Mouse (Mus musculus): Measurements from ENCODE around the gene Ell. TPM values are rescaled to one million over a fixed set of nuclear protein-coding genes. Genes with fewer than 3 reads are reported as not detected.

Gene Ell
- polyA plus RNA-seq, 1 experiment from 2014 or later = 17.8 TPM

DNA sequence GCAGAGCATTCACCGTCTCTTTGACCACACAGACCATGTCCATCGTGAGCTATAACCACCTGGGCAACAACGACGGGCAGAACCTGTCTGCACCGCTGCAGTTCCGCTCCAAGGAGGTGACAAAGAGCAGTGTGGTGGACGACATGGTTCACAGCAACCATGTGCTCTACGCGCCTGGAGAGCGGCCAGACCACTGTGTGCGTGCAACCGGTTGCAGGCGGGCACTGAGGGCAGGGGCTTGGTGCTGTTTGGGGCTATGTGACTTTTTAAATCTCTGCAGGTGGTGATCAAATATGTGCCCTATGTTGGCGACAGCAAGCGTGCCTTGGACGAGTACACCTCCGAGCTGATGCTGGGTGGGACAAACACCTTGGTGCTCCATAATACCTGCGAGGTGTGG lies 57.0 kb downstream of the Ell start:
- no peak for ATAC-seq (ENCODE audit: low read depth)
- Histone ChIP-seq H3K4me1 (ENCODE audit: control insufficient read depth, insufficient read depth, low read length) (peaks cover 50% of the 10 kb centered on the region), H3K4me3 (ENCODE audit: low read depth, low read length) (no peak overlapping the region), H3K36me3 (ENCODE audit: control insufficient read depth, insufficient read depth, low read length) (no peaks in the 10 kb centered on the region; the same call in 1 of the 2 replicates), H3K9me3 (ENCODE audit: control insufficient read depth, low read length) (no peaks in the 10 kb centered on the region), H3K4me2 (ENCODE audit: low read depth, low read length) (no peak overlapping the region), H3K27me3 (ENCODE audit: control insufficient read depth, insufficient read depth, low read length) (no peaks in the 10 kb centered on the region), H3K9ac (replicated peaks; ENCODE audit: low read depth, low read length) (no peak overlapping the region), H3K27ac (ENCODE audit: low read depth, low read length) (no peak overlapping the region)
- WGBS = 94% methylated on average over 18 of the region's 18 CpGs

GRCm38 (mm10) chr8:70596775-70597416 lies 57.6 kb downstream of the Ell start:
- H3K9me3 ChIP-seq (ENCODE audit: control insufficient read depth, low read length) = no peaks in the 10 kb centered on the region
- H3K9ac ChIP-seq (replicated peaks; ENCODE audit: low read depth, low read length) = no peak overlapping the region
- H3K4me2 ChIP-seq (ENCODE audit: low read depth, low read length) = peak overlapping the region; percentile 68
- H3K36me3 ChIP-seq (ENCODE audit: control insufficient read depth, insufficient read depth, low read length) = no peaks in the 10 kb centered on the region; the same call in 1 of the 2 replicates
- H3K27me3 ChIP-seq (ENCODE audit: control insufficient read depth, insufficient read depth, low read length) = no peaks in the 10 kb centered on the region
- peaks cover 54% of the 10 kb centered on the region for H3K4me1 ChIP-seq (ENCODE audit: control insufficient read depth, insufficient read depth, low read length)
- ATAC-seq (ENCODE audit: low read depth) = no peak
- WGBS = 83% methylated on average over 17 of the region's 17 CpGs
- H3K27ac ChIP-seq (ENCODE audit: low read depth, low read length) = no peak overlapping the region
- H3K4me3 ChIP-seq (ENCODE audit: low read depth, low read length) = no peak overlapping the region

- no peak overlapping the region for H3K27ac ChIP-seq (ENCODE audit: low read depth, low read length)
- WGBS = 4% methylated on average over 44 of the region's 68 CpGs
- H3K27me3 ChIP-seq (ENCODE audit: control insufficient read depth, insufficient read depth, low read length) = no peaks in the 10 kb centered on the region
- peak overlapping the region; percentile 31 for H3K4me3 ChIP-seq (ENCODE audit: low read depth, low read length)
- no peaks in the 10 kb centered on the region for H3K9me3 ChIP-seq (ENCODE audit: control insufficient read depth, low read length)
- peaks cover 54% of the 10 kb centered on the region for H3K4me1 ChIP-seq (ENCODE audit: control insufficient read depth, insufficient read depth, low read length)
- H3K36me3 ChIP-seq (ENCODE audit: control insufficient read depth, insufficient read depth, low read length) = no peaks in the 10 kb centered on the region; the same call in 1 of the 2 replicates
- no peak for ATAC-seq (ENCODE audit: low read depth)
- H3K4me2 ChIP-seq (ENCODE audit: low read depth, low read length) = peak overlapping the region; percentile 68
- H3K9ac ChIP-seq (replicated peaks; ENCODE audit: low read depth, low read length) = peak overlapping the region; percentile 58
Measured at GRCm38 (mm10) chr8:70597417-70598272, 58.4 kb downstream of the Ell start.

DNA sequence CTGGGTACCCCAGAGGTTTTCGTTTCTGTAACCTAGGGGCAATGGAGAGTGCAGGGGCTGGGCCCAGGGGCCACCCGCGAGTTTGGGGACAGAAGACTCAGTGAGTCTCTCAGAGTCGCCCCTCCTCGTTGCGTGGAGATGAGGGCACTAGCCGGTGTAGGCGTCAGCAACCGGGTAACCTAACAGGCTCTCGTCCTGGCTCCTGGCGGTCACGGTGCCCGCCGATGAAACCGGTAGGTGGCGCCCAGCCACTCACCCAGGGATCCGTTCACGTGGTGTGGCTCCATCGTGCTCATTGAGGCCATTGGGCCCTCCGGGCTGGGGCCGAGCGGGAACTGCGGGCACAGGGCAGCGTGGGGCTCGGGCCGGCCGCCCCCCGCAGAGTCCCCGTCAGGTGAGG lies 59.0 kb downstream of the Ell start:
- peak; percentile 10; the same call in 1 of the 2 replicates for ATAC-seq (ENCODE audit: low read depth)
- under 1% methylated on average over 28 of the region's 29 CpGs for WGBS
- peak overlapping the region; percentile 31 for H3K4me3 ChIP-seq (ENCODE audit: low read depth, low read length)
- H3K9me3 ChIP-seq (ENCODE audit: control insufficient read depth, low read length) = no peaks in the 10 kb centered on the region
- no peaks in the 10 kb centered on the region for H3K27me3 ChIP-seq (ENCODE audit: control insufficient read depth, insufficient read depth, low read length)
- peak overlapping the region; percentile 68 for H3K4me2 ChIP-seq (ENCODE audit: low read depth, low read length)
- H3K9ac ChIP-seq (replicated peaks; ENCODE audit: low read depth, low read length) = peak overlapping the region; percentile 58
- no peak overlapping the region for H3K27ac ChIP-seq (ENCODE audit: low read depth, low read length)
- no peaks in the 10 kb centered on the region; the same call in 1 of the 2 replicates for H3K36me3 ChIP-seq (ENCODE audit: control insufficient read depth, insufficient read depth, low read length)
- H3K4me1 ChIP-seq (ENCODE audit: control insufficient read depth, insufficient read depth, low read length) = peaks cover 54% of the 10 kb centered on the region

DNA sequence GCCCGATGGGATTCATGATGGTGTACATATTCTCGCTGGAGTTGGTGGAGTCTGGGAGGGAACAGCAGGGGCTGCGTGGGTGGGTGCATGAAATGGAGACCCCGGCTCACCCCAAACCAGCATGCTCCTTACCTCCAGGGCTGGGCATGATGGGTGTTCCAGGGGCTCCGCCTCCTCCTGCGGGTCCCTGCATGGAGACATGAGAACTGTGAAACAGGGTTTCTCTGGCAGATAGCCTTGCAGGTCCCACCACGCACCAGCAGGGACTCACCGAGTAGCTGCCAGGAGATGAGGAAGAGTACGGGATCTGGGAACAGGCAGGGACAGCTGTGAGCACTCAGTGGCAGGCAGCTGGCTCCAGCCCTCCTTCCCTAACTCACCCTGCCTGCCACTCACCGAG lies 59.5 kb downstream of the Ell start:
- Histone ChIP-seq H3K4me1 (ENCODE audit: control insufficient read depth, insufficient read depth, low read length) (peaks cover 52% of the 10 kb centered on the region), H3K4me2 (ENCODE audit: low read depth, low read length) (peak overlapping the region; percentile 68), H3K36me3 (ENCODE audit: control insufficient read depth, insufficient read depth, low read length) (no peaks in the 10 kb centered on the region; the same call in 1 of the 2 replicates), H3K27ac (ENCODE audit: low read depth, low read length) (no peak overlapping the region), H3K9ac (replicated peaks; ENCODE audit: low read depth, low read length) (no peak overlapping the region; the same call in 1 of the 2 replicates), H3K27me3 (ENCODE audit: control insufficient read depth, insufficient read depth, low read length) (no peaks in the 10 kb centered on the region), H3K9me3 (ENCODE audit: control insufficient read depth, low read length) (no peaks in the 10 kb centered on the region), H3K4me3 (ENCODE audit: low read depth, low read length) (peak overlapping the region; percentile 31)
- 16% methylated on average over 10 of the region's 10 CpGs for WGBS
- ATAC-seq (ENCODE audit: low read depth) = no peak

DNA sequence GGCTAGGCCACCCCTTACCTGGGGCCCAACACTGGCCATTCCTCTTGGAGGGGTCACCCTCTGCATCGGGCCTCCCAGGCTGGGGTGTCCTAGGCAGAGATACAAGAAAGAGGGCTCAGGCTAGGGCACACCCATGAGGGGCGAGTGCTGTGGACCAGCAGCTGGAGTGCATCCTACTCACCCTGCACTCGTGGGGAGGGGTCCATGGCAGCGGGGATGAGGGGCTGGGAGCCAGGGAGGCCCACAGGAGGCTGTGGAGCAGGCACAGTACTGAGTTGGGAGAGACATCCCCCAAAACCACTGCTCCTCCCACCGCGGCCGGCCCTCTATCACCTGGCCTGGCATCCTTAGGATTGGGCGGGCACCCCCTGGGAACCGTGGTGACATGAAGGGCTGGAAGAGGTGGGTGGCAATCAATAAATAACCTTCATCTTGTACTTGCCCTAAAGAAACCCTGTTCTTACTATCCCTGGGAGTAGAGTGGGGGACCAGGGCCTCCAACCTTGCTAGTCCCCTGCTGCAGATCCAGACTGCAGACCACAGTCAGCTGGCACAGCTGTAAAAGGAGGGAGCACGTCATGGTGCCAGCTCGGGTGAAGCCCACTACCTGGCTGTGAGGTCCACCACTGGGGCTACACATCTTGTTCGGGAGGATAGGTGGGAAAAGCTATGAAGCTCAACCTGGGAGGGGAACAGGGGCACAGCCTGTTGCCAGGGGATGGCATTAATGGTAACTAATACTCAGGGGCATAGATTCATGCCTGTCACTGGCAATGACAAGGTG lies 60.4 kb downstream of the Ell start:
- Histone ChIP-seq H3K4me1 (ENCODE audit: control insufficient read depth, insufficient read depth, low read length) (peaks cover 49% of the 10 kb centered on the region), H3K27ac (ENCODE audit: low read depth, low read length) (no peak overlapping the region), H3K36me3 (ENCODE audit: control insufficient read depth, insufficient read depth, low read length) (no peaks in the 10 kb centered on the region; the same call in 1 of the 2 replicates), H3K9ac (replicated peaks; ENCODE audit: low read depth, low read length) (no peak overlapping the region), H3K9me3 (ENCODE audit: control insufficient read depth, low read length) (no peaks in the 10 kb centered on the region), H3K27me3 (ENCODE audit: control insufficient read depth, insufficient read depth, low read length) (no peaks in the 10 kb centered on the region), H3K4me3 (ENCODE audit: low read depth, low read length) (no peak overlapping the region), H3K4me2 (ENCODE audit: low read depth, low read length) (no peak overlapping the region)
- ATAC-seq (ENCODE audit: low read depth) = no peak
- WGBS = 86% methylated on average over 12 of the region's 12 CpGs

DNA sequence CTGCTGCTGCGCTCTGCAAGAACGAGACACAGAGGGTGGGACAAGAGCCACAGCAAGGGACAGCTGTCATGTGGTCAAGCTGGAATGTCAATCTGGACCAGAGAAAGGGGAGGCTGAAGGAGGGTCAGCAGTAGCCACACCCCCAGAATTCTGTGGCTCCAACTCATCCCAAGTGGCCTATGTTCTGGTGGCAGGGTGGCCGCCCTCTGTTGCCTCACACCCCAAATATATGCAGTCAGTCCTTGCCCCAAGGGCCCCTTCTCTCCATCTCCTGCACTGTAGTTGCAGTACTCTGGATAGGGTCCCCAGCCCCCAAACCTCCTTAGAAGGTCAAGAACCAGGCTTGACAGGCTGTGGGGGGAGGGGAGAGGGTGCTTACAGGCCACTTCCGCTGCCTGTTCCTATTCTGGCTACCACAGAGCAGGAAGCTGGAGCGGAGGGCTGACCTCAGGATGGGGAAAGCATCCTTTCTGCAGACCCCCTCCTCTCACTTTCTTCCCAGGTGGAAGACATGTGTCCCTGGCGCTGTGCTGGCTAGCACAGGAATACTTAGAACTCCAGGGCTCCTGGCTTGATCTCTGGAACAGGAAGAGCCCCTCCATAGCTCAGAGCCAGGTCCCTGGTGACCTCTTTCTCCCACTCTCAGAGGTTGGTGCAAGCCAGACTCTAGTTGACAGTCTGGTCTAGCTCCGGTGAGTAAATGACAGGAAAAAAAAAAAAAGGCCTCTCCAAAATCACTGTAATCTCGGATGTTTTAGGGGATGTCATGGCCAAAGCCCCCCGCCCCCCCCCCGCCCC lies 61.4 kb downstream of the Ell start:
- no peaks in the 10 kb centered on the region for H3K9me3 ChIP-seq (ENCODE audit: control insufficient read depth, low read length)
- H3K27me3 ChIP-seq (ENCODE audit: control insufficient read depth, insufficient read depth, low read length) = no peaks in the 10 kb centered on the region
- H3K4me3 ChIP-seq (ENCODE audit: low read depth, low read length) = no peak overlapping the region
- peak overlapping the region; percentile 58 for H3K27ac ChIP-seq (ENCODE audit: low read depth, low read length)
- 17% methylated on average over 10 of the region's 10 CpGs for WGBS
- no peak overlapping the region; the same call in 1 of the 2 replicates for H3K9ac ChIP-seq (replicated peaks; ENCODE audit: low read depth, low read length)
- peak overlapping the region; percentile 43 for H3K4me2 ChIP-seq (ENCODE audit: low read depth, low read length)
- H3K4me1 ChIP-seq (ENCODE audit: control insufficient read depth, insufficient read depth, low read length) = peaks cover 41% of the 10 kb centered on the region
- H3K36me3 ChIP-seq (ENCODE audit: control insufficient read depth, insufficient read depth, low read length) = no peaks in the 10 kb centered on the region; the same call in 1 of the 2 replicates
- ATAC-seq (ENCODE audit: low read depth) = no peak

DNA sequence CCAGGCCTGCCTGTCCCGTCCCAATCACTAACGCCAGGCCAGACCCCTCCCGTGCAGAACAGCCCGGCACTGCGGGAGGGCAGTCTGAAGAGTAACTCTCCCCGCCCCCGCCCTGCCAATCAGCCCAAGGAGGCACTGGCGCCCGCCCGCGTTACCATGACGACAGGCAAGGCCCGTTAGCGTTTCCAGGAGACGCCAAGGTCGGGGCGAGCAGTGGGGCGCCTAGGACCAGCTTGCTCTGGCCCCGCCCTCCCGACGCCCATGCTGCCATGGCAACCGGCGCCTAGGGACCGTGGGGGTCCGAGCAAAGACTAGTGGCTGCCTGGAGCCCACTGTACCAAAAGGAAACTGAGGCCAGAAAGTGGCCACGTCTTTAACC lies 62.0 kb downstream of the Ell start:
- Histone ChIP-seq H3K36me3 (ENCODE audit: control insufficient read depth, insufficient read depth, low read length) (no peaks in the 10 kb centered on the region; the same call in 1 of the 2 replicates), H3K27ac (ENCODE audit: low read depth, low read length) (peak overlapping the region; percentile 58), H3K27me3 (ENCODE audit: control insufficient read depth, insufficient read depth, low read length) (no peaks in the 10 kb centered on the region), H3K4me1 (ENCODE audit: control insufficient read depth, insufficient read depth, low read length) (peaks cover 41% of the 10 kb centered on the region), H3K9me3 (ENCODE audit: control insufficient read depth, low read length) (no peaks in the 10 kb centered on the region), H3K4me2 (ENCODE audit: low read depth, low read length) (peak overlapping the region; percentile 43), H3K9ac (replicated peaks; ENCODE audit: low read depth, low read length) (no peak overlapping the region), H3K4me3 (ENCODE audit: low read depth, low read length) (no peak overlapping the region)
- under 1% methylated on average over 24 of the region's 26 CpGs for WGBS
- ATAC-seq (ENCODE audit: low read depth) = peak; percentile 58
